Mouse (Mus musculus) hindbrain, embryonic 16.5 days (tissue): Measurements from ENCODE around the gene Tns3. TPM values are rescaled to one million over a fixed set of nuclear protein-coding genes. Genes with fewer than 3 reads are reported as not detected.

Experiments
- ATAC-seq: fragments of 200-750 bp; cut with Nextera tagmentation; 2 replicates; pipeline ENCODE4 v1.8.0; 2017; ENCODE audit warnings: moderate TSS enrichment, moderate library complexity
- H3K27ac ChIP-seq: fragments of 300-500 bp; sonication (generic); 2 replicates; pipeline ENCODE4 v1.5.1; 2014; ENCODE audit warnings: low read depth, mild to moderate bottlenecking, control low read depth, low read length, moderate library complexity
- H3K27me3 ChIP-seq: fragments of 300-500 bp; sonication (generic); replicated peaks from 2 replicates; pipeline ENCODE4 v1.6.1; 2014; ENCODE audit warnings: low read length; ENCODE audit not compliant: control insufficient read depth, insufficient read depth
- H3K36me3 ChIP-seq: fragments of 300-500 bp; sonication (generic); 2 replicates; pipeline ENCODE4 v1.6.1; 2014; ENCODE audit warnings: mild to moderate bottlenecking, low read length, moderate library complexity, mixed read lengths; ENCODE audit not compliant: control insufficient read depth, insufficient read depth
- H3K4me1 ChIP-seq: fragments of 300-500 bp; sonication (generic); 2 replicates; pipeline ENCODE4 v1.6.1; 2014; ENCODE audit warnings: low read depth, low read length; ENCODE audit not compliant: control insufficient read depth, insufficient read depth
- H3K4me2 ChIP-seq: fragments of 300-500 bp; sonication (generic); 2 replicates; pipeline ENCODE4 v1.6.1; 2014; ENCODE audit warnings: mild to moderate bottlenecking, low read length, control low read depth, moderate library complexity
- H3K4me3 ChIP-seq: fragments of 300-500 bp; sonication (generic); 2 replicates; pipeline ENCODE4 v1.5.1; 2014; ENCODE audit warnings: mild to moderate bottlenecking, low read length, control low read depth, moderate library complexity
- H3K9ac ChIP-seq: fragments of 300-500 bp; sonication (generic); 2 replicates; pipeline ENCODE4 v1.6.1; 2014; ENCODE audit warnings: low read depth, mild to moderate bottlenecking, control low read depth, low read length, moderate library complexity
- H3K9me3 ChIP-seq: fragments of 300-500 bp; sonication (generic); 2 replicates; pipeline ENCODE4 v1.6.1; 2014; ENCODE audit warnings: mild to moderate bottlenecking, low read length, moderate library complexity; ENCODE audit not compliant: control insufficient read depth
- WGBS: fragments of 180-500 bp; shearing (Covaris S2); extraction: QIAGEN DNeasy Blood & Tissue Kit; methylation state at CpG from one replicate; pipeline ENCODE4 v1.1.7; 2014; 5-methylcytosine and 5-hydroxymethylcytosine counted together
- polyA plus RNA-seq: library from polyadenylated mRNA; unstranded; fragments of >200 nt; fragmentation: Nextera tagmentation; extraction: Ambion mirVana; gene quantifications from 2 replicates; pipeline ENCODE4 v1.2.1, GENCODE M21; 2015

Gene Tns3
- polyA plus RNA-seq, 1 experiment from 2014 or later, result 7.5 TPM

- Histone ChIP-seq H3K9me3 (no peaks in the 10 kb centered on the region), H3K4me2 (no peak overlapping the region), H3K4me3 (no peak overlapping the region), H3K27ac (no peak overlapping the region), H3K27me3 (no peaks in the 10 kb centered on the region), H3K4me1 (no peaks in the 10 kb centered on the region), H3K9ac (no peak overlapping the region), H3K36me3 (no peaks in the 10 kb centered on the region)
- 81% methylated on average over 4 of the region's 4 CpGs for WGBS
- no peak for ATAC-seq
Measured at GRCm38 (mm10) chr11:8671698-8672097, 7.4 kb upstream of the Tns3 start.

- Histone ChIP-seq H3K36me3 (no peaks in the 10 kb centered on the region), H3K4me2 (no peak overlapping the region), H3K4me3 (no peak overlapping the region), H3K27ac (no peak overlapping the region), H3K9me3 (no peaks in the 10 kb centered on the region), H3K4me1 (peaks cover 2% of the 10 kb centered on the region; the same call in 1 of the 2 replicates), H3K9ac (no peak overlapping the region), H3K27me3 (no peaks in the 10 kb centered on the region)
- 86% methylated on average over 2 of the region's 2 CpGs for WGBS
- no peak for ATAC-seq
Measured at GRCm38 (mm10) chr11:8669138-8669537, 4.8 kb upstream of the Tns3 start.

- Histone ChIP-seq H3K27me3 (no peaks in the 10 kb centered on the region), H3K27ac (no peak overlapping the region), H3K9ac (peak overlapping the region; percentile 82), H3K9me3 (no peaks in the 10 kb centered on the region), H3K4me3 (peak overlapping the region; percentile 74), H3K36me3 (no peaks in the 10 kb centered on the region), H3K4me1 (peaks cover 14% of the 10 kb centered on the region), H3K4me2 (peak overlapping the region; percentile 95)
- 38% methylated on average over 5 of the region's 5 CpGs for WGBS
- no peak for ATAC-seq
Measured at GRCm38 (mm10) chr11:8664797-8665196, 462 bp upstream of the Tns3 start.

GRCm38 (mm10) chr11:8663444-8664392, 617 bp downstream of the Tns3 start:
- Histone ChIP-seq H3K27ac (peak overlapping the region; percentile 51; the same call in 1 of the 2 replicates), H3K9ac (peak overlapping the region; percentile 82), H3K4me3 (peak overlapping the region; percentile 74), H3K4me1 (peaks cover 19% of the 10 kb centered on the region), H3K4me2 (peak overlapping the region; percentile 95), H3K36me3 (no peaks in the 10 kb centered on the region), H3K9me3 (no peaks in the 10 kb centered on the region), H3K27me3 (no peaks in the 10 kb centered on the region)
- under 1% methylated on average over 49 of the region's 52 CpGs for WGBS
- ATAC-seq, result peak; percentile 81

GRCm38 (mm10) chr11:8662706-8663429, 1.5 kb downstream of the Tns3 start:
- peak overlapping the region; percentile 74; the same call in 1 of the 2 replicates for H3K4me3 ChIP-seq
- 37% methylated on average over 4 of the region's 4 CpGs for WGBS
- peak overlapping the region; percentile 95 for H3K4me2 ChIP-seq
- H3K27me3 ChIP-seq, result no peaks in the 10 kb centered on the region
- H3K9ac ChIP-seq, result no peak overlapping the region
- H3K36me3 ChIP-seq, result no peaks in the 10 kb centered on the region
- H3K9me3 ChIP-seq, result no peaks in the 10 kb centered on the region
- H3K4me1 ChIP-seq, result peaks cover 19% of the 10 kb centered on the region
- no peak overlapping the region for H3K27ac ChIP-seq
- no peak for ATAC-seq

- H3K36me3 ChIP-seq, result no peaks in the 10 kb centered on the region
- no peak overlapping the region for H3K4me2 ChIP-seq
- no peak overlapping the region for H3K9ac ChIP-seq
- no peak for ATAC-seq
- H3K27me3 ChIP-seq, result no peaks in the 10 kb centered on the region
- H3K4me1 ChIP-seq, result peaks cover 26% of the 10 kb centered on the region
- no peaks in the 10 kb centered on the region for H3K9me3 ChIP-seq
- no peak overlapping the region for H3K27ac ChIP-seq
- WGBS, result 77% methylated on average over 4 of the region's 4 CpGs
- H3K4me3 ChIP-seq, result no peak overlapping the region
Measured at GRCm38 (mm10) chr11:8660951-8661350, 3.4 kb downstream of the Tns3 start.

GRCm38 (mm10) chr11:8659851-8660250, 4.5 kb downstream of the Tns3 start:
- no peak overlapping the region for H3K4me2 ChIP-seq
- H3K27ac ChIP-seq, result no peak overlapping the region
- ATAC-seq, result no peak
- 50% methylated on average over 9 of the region's 9 CpGs for WGBS
- peaks cover 26% of the 10 kb centered on the region for H3K4me1 ChIP-seq
- H3K9ac ChIP-seq, result no peak overlapping the region
- no peaks in the 10 kb centered on the region for H3K9me3 ChIP-seq
- no peak overlapping the region for H3K4me3 ChIP-seq
- no peaks in the 10 kb centered on the region for H3K36me3 ChIP-seq
- H3K27me3 ChIP-seq, result no peaks in the 10 kb centered on the region

GRCm38 (mm10) chr11:8659061-8659460, 5.3 kb downstream of the Tns3 start:
- Histone ChIP-seq H3K27ac (no peak overlapping the region), H3K36me3 (no peaks in the 10 kb centered on the region), H3K4me2 (no peak overlapping the region), H3K4me3 (no peak overlapping the region), H3K27me3 (no peaks in the 10 kb centered on the region; the same call in 1 of the 2 replicates), H3K9me3 (no peaks in the 10 kb centered on the region), H3K4me1 (peaks cover 24% of the 10 kb centered on the region), H3K9ac (no peak overlapping the region)
- no peak for ATAC-seq
- 53% methylated on average over 6 of the region's 6 CpGs for WGBS

GRCm38 (mm10) chr11:8657493-8657892, 6.8 kb downstream of the Tns3 start:
- Histone ChIP-seq H3K4me1 (peaks cover 24% of the 10 kb centered on the region), H3K27ac (no peak overlapping the region), H3K36me3 (no peaks in the 10 kb centered on the region), H3K9me3 (no peaks in the 10 kb centered on the region), H3K27me3 (no peaks in the 10 kb centered on the region; the same call in 1 of the 2 replicates), H3K4me3 (no peak overlapping the region), H3K9ac (no peak overlapping the region), H3K4me2 (no peak overlapping the region)
- ATAC-seq, result no peak
- 87% methylated on average over 8 of the region's 8 CpGs for WGBS
